Mouse (Mus musculus): ENCODE data around the gene Art4.
A peak's percentile ranks its signal among the peaks of the same experiment; 100 is the strongest.

Art4 gene

DNA sequence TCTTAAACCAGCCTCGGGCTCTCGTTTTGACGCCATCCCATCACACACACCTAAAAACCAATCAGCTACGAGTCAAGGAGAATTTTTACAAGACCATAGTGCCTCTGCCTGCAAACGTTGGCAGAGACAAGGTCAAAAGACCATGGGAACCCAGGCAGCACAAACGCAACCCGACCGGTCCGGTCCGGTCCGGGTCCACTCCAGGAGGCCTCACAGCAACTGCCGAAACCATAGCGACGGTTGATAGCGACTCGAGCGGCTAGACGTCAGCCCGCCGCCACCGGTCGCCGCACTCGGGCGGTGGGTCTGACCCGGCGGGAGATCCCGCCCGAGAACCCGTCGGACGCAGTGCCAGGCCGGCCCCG lies 30.0 kb downstream of the Art4 start, which contains the start of gene BC049715:
Gene BC049715, plus strand, starts transcription at position 111 of the 365 bp plus-strand sequence.
- DNase-seq (ENCODE audit: inconsistent ontology term): no peak

DNA sequence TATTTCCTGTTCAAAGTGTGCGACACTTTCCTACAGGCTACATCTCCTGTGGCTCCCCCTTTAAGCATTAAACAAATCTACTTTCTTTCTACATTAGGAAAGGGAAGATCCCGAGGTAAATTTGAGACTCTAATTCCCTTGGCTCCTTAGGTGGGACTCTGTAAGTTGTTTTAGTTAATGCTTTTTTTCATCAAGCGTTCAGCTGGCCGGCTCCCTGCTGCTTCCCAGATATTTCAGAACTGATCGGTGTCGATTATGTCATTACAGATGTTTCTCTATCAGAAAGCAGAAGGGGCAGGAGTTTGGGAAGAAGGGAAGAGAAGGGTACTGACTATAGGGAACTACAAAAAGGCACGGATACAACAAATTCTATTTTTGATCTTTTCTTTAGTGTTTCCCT lies 30.4 kb downstream of the Art4 start:
- DNase-seq (ENCODE audit: inconsistent ontology term): no peak

DNA sequence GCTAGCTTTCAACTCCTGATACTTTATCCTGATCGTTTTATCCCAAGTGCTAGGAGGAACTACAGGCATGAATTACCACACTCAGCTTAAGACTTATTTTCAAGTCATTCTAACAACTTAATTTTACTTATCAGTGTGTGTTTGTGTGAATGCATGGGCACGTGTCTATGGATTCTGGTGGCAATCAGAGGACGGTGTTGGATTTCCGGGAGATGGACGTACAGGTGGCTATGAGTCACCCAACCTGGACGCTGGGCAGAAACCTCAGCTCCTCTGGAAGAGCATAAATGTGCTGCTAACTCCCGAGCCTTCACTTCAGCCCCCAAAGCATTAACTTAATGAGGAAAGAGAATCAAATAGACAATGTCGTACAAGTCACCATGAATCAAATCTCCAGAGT lies 32.5 kb downstream of the Art4 start:
- DNase-seq (ENCODE audit: inconsistent ontology term): no peak

DNA sequence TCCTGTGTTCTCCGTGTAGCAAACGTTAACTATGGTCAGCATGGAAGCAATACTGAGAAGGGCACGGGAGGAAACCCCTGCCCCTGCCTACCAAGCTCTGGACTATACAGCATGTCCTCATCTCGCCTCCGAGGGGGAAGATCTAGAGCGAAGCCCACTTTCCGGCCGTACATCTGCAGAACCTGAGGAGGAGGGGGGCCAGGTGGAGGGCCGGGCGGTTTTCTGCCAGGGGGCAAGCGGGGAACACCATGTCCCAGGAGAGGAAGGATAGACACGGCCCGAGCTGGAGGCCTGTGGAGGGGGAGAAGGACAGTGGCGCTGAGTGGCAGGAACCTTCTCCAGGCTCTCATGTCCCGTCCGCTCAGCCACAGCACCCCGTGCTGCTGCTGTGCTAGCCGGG lies 36.4 kb downstream of the Art4 start:
- DNase-seq (ENCODE audit: inconsistent ontology term): no peak

GRCm38 (mm10) chr6:136820381-136820780 lies 37.2 kb downstream of the Art4 start:
- no peak for DNase-seq (ENCODE audit: inconsistent ontology term)

DNA sequence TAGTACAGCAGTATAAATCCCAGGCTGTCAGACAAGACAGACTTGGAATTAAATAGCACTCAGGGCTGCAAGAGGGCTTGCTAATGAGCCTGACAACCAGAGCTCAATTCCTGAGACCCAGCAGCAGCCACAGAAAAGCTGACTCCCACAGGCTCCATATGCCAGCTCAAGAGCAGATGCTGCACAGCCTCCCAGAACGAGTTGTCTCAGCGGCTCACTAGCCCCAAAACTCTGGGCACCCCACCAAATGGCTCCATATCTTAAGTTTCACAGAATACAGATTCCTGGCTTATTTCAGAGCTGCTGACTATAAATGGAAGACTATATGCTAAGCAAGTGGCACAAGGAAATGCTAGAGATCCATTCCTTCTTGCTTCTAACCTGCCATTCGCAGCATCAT lies 40.0 kb downstream of the Art4 start:
- no peak for DNase-seq (ENCODE audit: inconsistent ontology term)

- no peak for DNase-seq (ENCODE audit: inconsistent ontology term)
These were observed 40.7 kb downstream of the Art4 start for GRCm38 (mm10) chr6:136816826-136817225.

DNA sequence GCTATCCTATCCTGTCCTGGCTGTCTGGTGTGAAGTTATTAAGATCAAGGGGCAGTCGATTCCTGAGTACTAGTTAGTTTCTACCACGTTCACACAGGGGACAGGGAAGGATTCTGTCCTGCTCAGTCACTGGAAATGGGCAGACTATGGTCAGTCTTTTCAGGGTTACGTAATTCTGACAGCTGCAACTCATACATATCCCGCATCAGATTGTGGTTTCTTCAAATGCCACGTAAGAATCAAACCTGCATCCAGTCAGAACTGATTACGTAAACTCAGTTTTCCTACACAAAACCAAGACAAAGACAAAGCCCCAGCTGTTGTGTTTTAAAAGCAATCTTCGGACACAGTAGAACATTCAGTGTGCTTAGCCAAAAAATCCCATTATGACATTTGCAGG lies 42.2 kb downstream of the Art4 start:
- no peak for DNase-seq (ENCODE audit: inconsistent ontology term)

- DNase-seq (ENCODE audit: inconsistent ontology term): no peak
These were observed 44.4 kb downstream of the Art4 start for GRCm38 (mm10) chr6:136813117-136813516.

DNA sequence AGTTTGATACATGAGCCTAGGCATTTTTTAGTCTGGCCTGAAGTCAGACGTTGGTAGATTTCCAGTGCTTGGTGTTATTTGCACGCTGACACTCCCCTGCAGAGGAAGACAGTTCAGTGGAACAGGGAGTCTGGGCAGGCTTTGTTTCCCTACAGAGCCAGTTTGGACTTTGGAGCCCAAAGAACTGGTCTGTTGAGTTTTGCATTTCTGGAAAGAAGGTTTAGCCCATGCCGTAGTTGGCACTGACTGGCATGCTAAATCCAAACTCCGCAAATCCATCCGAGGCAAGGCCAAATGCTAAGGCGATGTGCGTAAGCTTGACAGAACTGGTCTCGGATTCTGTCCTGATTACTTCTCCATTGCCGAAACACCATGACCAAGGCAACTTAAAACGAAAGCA lies 46.3 kb downstream of the Art4 start:
- no peak for DNase-seq (ENCODE audit: inconsistent ontology term)

- no peak for DNase-seq (ENCODE audit: inconsistent ontology term)
These were observed 47.9 kb downstream of the Art4 start for GRCm38 (mm10) chr6:136809673-136810072.

DNA sequence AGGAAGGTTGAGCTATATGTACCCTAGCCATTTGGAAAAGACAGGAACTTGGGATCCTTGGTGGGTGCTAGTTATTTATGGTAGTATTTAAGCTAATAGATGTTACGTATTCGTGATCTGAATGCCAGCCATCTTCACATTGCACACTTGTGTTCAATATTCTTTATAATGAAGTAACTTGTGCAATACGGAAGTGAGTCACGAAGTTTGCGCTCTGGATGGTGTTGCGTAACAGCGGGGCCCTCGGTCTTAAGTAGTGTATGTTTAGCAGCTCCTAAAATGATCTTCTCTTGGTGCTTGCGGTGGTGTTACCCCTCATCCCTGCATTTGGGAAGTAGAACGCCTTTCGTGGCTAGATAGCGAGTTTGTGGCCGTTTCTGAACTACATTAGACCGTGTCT lies 48.5 kb downstream of the Art4 start:
- DNase-seq (ENCODE audit: inconsistent ontology term): no peak

- DNase-seq (ENCODE audit: inconsistent ontology term): peak; percentile 50
These were observed 48.9 kb downstream of the Art4 start for GRCm38 (mm10) chr6:136808631-136809046.

DNA sequence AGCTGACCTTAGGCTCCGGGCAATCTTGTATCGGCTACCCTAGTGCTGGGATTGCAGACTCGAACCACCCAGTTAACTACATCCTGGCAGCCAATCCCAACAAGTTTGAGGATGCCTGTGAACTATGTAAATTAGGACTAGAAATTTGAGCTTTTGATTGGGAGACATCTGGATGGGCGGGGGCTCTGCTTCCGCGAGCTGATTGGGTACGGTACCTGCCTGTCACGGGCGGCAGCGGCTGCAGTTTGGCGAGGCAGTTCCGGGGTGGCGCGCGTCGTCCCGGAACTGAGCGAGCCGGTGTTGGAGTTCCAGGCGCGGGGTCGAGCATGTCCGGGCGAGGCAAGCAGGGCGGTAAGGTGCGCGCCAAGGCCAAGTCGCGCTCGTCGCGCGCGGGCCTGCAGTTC lies 49.5 kb downstream of the Art4 start, which contains the start of gene H2afj:
Gene H2afj, plus strand, starts transcription at position 231 of the 404 bp plus-strand sequence.
- peak; percentile 97 for DNase-seq (ENCODE audit: inconsistent ontology term)

- no peak for DNase-seq (ENCODE audit: inconsistent ontology term)
These were observed 50.0 kb downstream of the Art4 start for GRCm38 (mm10) chr6:136807395-136808013.

DNA sequence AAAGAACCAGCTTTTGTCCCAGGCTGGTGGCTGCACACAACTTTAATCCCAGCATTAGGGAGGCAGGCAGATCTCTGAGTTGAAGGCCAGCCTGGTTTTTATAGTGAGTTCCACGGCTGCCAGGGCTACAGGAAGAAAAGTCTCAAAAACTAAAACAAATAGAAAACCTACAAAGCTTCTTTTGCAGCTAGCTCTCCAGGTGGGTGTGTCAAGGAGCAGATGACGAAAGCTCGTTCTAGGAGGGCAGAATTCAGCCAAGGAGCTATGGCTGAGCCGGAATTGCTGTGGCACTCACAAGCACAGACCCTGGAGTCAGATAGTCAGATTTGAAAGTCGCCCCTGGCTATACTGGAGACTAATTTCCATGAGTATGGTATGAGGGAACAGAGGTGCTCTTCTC lies 50.7 kb downstream of the Art4 start:
- no peak for DNase-seq (ENCODE audit: inconsistent ontology term)

- no peak for DNase-seq (ENCODE audit: inconsistent ontology term)
These were observed 52.1 kb downstream of the Art4 start for GRCm38 (mm10) chr6:136805409-136805775.

DNA sequence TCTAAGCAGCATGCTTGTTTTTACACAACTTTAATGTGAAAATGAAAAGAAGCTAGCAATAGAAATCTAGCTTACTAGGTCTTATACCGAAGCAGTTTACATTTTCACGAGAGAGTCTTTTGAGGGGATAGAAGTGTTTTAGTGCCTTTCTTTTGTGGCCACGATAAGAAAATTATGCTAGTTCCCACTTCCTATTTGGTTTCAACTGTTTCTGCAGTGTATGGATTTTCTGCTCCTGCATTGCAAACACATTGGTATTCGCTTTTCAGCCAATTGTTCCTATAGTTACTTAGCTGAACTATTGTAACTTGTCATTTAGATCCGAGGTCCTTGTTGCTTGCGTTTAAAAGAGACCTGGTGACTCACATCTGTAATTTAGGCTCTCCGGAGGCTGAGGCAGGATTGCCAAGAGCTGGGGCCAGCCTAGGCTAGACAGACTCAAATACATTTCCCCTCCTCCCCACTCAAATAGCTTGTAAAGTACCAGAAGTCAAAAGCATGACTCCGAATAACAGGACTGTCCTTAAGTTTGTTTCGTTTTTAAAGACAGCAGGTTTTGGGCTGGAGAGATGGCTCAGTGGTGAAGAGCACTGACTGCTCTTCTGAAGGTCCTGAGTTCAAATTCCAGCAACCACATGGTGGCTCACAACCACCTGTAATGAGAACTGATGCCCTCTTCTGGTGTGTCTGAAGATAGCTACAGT lies 52.7 kb downstream of the Art4 start:
- DNase-seq (ENCODE audit: inconsistent ontology term): no peak

DNA sequence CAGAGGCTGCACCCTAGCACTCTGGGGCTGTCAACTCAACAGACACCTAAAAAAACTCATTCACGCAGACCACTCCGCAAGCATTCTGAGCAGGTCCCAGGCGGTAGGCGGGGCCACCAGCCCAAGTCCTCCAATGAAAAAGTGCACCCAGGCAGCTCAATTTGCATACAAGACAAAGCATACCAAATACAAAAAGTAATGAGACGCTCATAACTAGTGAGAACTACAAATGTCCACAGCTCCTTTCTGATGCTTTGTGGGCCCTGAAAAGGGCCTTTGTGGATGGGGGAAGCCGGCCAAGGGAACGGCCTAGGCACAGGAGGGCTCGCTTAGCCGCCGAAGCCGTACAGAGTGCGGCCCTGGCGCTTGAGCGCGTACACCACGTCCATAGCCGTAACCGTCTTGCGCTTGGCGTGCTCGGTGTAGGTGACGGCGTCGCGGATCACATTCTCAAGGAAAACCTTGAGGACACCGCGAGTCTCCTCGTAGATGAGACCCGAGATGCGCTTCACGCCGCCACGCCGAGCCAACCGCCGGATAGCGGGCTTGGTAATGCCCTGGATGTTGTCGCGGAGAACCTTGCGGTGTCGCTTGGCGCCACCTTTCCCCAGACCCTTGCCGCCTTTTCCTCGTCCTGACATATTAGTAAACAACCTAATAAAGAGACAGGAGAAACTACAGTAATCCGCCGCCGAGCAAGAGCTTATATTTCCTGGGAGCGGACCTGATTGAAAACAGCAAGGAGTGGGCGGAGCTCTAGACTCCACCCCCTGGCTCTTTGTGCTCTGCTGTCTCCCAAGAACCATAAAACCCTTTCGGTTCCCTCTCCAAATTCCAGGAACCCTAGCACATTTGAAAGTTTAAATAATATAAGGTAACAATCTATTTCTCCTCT lies 53.5 kb downstream of the Art4 start, which contains the start of gene Hist4h4:
Gene Hist4h4, minus strand, starts transcription at position 677 of the 895 bp plus-strand sequence.
- peak; percentile 93 for DNase-seq (ENCODE audit: inconsistent ontology term)

- DNase-seq (ENCODE audit: inconsistent ontology term): no peak
These were observed 54.3 kb downstream of the Art4 start for GRCm38 (mm10) chr6:136803093-136803738.

DNA sequence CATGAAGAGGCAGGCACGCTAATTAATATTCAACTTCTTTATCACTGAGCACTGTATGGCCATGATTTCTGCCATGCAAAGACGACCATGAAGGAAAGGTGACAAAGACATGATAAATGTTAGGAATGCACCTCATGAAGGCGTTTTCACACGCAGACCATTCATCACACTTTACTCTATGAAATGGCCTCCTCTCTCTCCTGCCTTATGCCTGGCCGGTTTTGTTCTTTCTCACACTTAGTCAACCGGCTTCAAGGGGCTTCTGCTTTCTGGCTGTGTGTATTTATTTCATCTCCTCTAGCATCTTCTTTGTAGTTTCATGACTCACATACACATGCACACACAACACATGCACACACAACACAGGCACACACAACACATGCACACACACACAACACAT lies 56.3 kb downstream of the Art4 start:
- DNase-seq (ENCODE audit: inconsistent ontology term): no peak

- DNase-seq (ENCODE audit: inconsistent ontology term): no peak
These were observed 56.8 kb downstream of the Art4 start for GRCm38 (mm10) chr6:136800710-136801109.
